Mouse (Mus musculus) limb, embryonic 10.5 days (tissue): Measurements from ENCODE around the gene Ezr. TPM values are rescaled to one million over a fixed set of nuclear protein-coding genes. Genes with fewer than 3 reads are reported as not detected.
A peak's percentile ranks its signal among the peaks of the same experiment; 100 is the strongest.
"Not testable (repeated sequence)": the region's sequence is repeated elsewhere in the genome, so short reads cannot be mapped to it uniquely, and the experiment has no call there.

Source experiments
- DNase-seq: peaks from one replicate; pipeline ENCODE4 v3.0.0-alpha.2; 2017; ENCODE audit warnings: low spot score
- H3K27ac ChIP-seq: fragments of 300-500 bp; sonication (generic); 2 replicates; pipeline ENCODE4 v1.5.1; 2016; ENCODE audit warnings: mild to moderate bottlenecking
- H3K27me3 ChIP-seq: fragments of 300-500 bp; sonication (generic); 2 replicates; pipeline ENCODE4 v1.6.1; 2016; ENCODE audit warnings: low read depth, mild to moderate bottlenecking; ENCODE audit not compliant: poor library complexity, severe bottlenecking
- H3K36me3 ChIP-seq: fragments of 300-500 bp; sonication (generic); 2 replicates; pipeline ENCODE4 v1.6.1; 2016; ENCODE audit warnings: mild to moderate bottlenecking, moderate library complexity
- H3K4me1 ChIP-seq: fragments of 300-500 bp; sonication (generic); 2 replicates; pipeline ENCODE4 v1.6.1; 2016
- H3K4me3 ChIP-seq: fragments of 300-500 bp; sonication (generic); 2 replicates; pipeline ENCODE4 v1.5.1; 2016; ENCODE audit warnings: mild to moderate bottlenecking, moderate library complexity
- H3K9me3 ChIP-seq: fragments of 300-500 bp; sonication (generic); replicated peaks from 2 replicates; pipeline ENCODE4 v1.6.1; 2016; ENCODE audit warnings: mild to moderate bottlenecking
- WGBS: fragments of 180-500 bp; shearing (Covaris S2); methylation state at CpG from one replicate; pipeline ENCODE4 v1.1.7; 2016; 5-methylcytosine and 5-hydroxymethylcytosine counted together
- polyA plus RNA-seq: library from polyadenylated mRNA; unstranded; fragments of >200 nt; fragmentation: Nextera tagmentation; extraction: Ambion mirVana; gene quantifications from 2 replicates; pipeline ENCODE4 v1.2.1, GENCODE M21; 2016

Gene Ezr
- polyA plus RNA-seq, 1 experiment from 2014 or later = 26.2 TPM

DNA sequence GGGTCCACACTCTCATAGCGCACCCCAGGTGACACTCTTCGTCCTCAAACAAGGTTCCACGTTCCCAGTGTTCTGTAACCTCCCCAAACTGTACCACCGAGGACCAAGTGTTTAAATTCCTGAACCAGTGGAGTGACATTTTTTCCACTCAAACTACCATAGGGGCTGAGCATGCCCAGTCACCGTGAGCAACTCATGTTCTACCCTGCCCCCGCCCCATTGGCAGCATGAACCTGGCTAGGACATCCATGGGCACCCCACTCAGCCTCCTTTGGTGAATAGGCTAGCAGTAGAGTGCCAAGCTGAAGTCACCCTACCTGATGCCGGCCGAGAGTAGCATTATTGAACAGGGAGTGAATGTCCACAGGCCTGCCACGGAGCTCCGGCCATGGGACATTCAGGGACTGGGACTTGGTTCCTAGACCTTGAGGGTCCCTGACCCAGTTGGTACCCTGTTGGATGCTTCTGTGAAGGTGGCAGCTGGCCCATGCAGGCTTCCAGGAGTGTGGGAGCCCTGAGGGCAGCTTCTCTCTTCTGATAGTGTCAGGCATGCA lies 49.2 kb downstream of the Ezr start:
- Histone ChIP-seq H3K9me3 (no peaks in the 10 kb centered on the region), H3K27me3 (no peaks in the 10 kb centered on the region), H3K4me3 (no peak overlapping the region), H3K27ac (no peak overlapping the region), H3K36me3 (no peaks in the 10 kb centered on the region), H3K4me1 (peaks cover 12% of the 10 kb centered on the region; the same call in 1 of the 2 replicates)
- peak; percentile 12 for DNase-seq
- WGBS = 93% methylated on average over 10 of the region's 10 CpGs

DNA sequence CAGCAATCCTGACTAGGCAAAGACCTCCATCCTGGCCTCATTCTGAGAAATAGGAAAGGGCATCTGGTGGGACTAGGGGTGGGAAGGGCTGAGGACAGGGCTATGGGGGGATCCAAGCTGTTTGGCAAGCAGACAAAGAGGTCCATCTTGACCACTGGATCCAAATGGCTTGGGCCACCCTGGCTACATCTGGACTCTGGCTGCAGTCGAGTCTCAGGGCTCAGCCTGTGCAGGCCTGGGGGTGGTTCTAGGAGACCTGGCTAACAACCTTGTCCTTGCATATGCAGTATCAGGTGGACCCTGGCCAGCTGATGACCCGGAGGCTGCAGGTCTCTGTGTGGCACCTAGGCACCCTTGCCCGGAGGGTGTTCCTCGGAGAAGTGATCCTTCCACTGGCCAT lies 49.9 kb downstream of the Ezr start:
- Histone ChIP-seq H3K9me3 (no peaks in the 10 kb centered on the region), H3K36me3 (no peaks in the 10 kb centered on the region), H3K4me3 (no peak overlapping the region), H3K27me3 (no peaks in the 10 kb centered on the region), H3K27ac (no peak overlapping the region), H3K4me1 (0 out of 2 replicates have a peak, but pooled peaks cover 11% of the 10 kb centered on the region)
- WGBS = 95% methylated on average over 4 of the region's 4 CpGs
- DNase-seq = peak; percentile 12

DNA sequence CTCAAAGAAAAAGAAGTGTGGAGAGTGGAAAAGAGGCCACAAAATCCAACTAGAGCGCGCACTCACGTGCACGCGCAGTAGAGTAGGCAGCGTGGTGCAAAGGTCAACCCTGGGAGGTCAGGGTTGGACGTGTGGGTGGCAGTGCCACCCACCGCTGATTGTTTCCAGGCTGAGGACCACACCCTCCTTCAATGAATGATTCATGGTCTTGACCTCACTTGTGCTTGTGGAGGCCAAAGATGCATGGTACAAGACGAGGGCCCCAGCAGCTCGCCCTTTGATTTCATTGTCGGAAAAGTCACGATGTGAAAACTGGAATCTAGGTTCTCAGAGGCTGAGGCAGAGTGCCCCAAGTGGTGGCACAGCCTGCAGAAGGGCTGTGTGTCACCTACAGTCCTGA lies 51.0 kb downstream of the Ezr start:
- peak; percentile 21 for DNase-seq
- Histone ChIP-seq H3K4me3 (no peak overlapping the region), H3K36me3 (no peaks in the 10 kb centered on the region), H3K27me3 (no peaks in the 10 kb centered on the region), H3K4me1 (0 out of 2 replicates have a peak, but pooled peaks cover 6% of the 10 kb centered on the region), H3K27ac (no peak overlapping the region), H3K9me3 (no peaks in the 10 kb centered on the region)
- 89% methylated on average over 12 of the region's 12 CpGs for WGBS

DNA sequence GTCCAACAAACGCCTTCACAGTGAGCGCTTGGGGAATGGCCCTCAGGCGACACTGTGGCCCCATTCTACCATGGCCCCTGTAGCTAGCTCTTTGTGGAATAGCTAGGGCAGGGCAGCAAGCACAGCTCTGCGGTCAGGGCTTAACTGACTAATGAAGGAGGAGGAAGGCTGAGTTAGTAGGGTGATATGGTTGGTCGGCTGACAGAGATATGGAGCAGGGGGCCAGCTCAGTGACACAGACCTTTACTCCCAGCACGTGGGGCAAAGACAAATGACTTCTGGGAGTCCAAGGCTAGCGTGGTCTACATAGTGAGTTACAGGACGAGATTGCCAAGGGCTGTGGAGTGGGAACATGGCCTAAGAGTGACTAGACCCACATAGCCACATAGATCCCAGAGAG lies 51.5 kb downstream of the Ezr start:
- H3K9me3 ChIP-seq = no peaks in the 10 kb centered on the region
- peak; percentile 20 for DNase-seq
- H3K4me1 ChIP-seq = 0 out of 2 replicates have a peak, but pooled peaks cover 6% of the 10 kb centered on the region
- H3K27me3 ChIP-seq = no peaks in the 10 kb centered on the region
- no peak overlapping the region for H3K27ac ChIP-seq
- WGBS = 74% methylated on average over 8 of the region's 8 CpGs
- H3K36me3 ChIP-seq = no peaks in the 10 kb centered on the region
- no peak overlapping the region for H3K4me3 ChIP-seq

DNA sequence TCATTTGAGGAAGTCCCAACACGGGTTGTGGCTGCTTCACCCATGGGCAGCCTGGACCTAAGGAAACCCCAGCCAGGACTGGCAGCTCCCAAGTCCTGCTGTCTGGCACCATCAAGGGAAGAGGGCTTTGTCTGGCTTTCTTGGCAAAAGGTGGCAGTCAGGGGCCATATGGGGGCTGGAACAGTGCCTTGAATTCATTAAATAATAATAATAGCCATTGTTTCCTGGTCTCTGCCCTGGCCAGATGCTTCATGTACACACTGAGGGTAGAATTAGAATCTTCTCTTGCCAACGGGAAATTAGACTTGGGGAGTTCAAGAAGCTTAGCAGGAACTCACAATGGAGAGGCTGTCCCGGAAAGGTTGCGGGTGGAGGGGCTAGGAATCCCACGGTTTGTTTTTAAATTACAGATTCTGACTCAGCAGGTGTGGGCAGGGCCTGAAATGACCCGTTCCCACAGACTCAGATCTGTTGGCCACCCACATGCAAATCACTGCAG lies 53.3 kb downstream of the Ezr start:
- no peaks in the 10 kb centered on the region for H3K9me3 ChIP-seq
- no peaks in the 10 kb centered on the region for H3K36me3 ChIP-seq
- H3K27me3 ChIP-seq = no peaks in the 10 kb centered on the region
- WGBS = 45% methylated on average over 6 of the region's 6 CpGs
- peak; percentile 26 for DNase-seq
- H3K4me3 ChIP-seq = no peak overlapping the region
- 0 out of 2 replicates have a peak, but pooled peaks cover 6% of the 10 kb centered on the region for H3K4me1 ChIP-seq
- H3K27ac ChIP-seq = no peak overlapping the region

DNA sequence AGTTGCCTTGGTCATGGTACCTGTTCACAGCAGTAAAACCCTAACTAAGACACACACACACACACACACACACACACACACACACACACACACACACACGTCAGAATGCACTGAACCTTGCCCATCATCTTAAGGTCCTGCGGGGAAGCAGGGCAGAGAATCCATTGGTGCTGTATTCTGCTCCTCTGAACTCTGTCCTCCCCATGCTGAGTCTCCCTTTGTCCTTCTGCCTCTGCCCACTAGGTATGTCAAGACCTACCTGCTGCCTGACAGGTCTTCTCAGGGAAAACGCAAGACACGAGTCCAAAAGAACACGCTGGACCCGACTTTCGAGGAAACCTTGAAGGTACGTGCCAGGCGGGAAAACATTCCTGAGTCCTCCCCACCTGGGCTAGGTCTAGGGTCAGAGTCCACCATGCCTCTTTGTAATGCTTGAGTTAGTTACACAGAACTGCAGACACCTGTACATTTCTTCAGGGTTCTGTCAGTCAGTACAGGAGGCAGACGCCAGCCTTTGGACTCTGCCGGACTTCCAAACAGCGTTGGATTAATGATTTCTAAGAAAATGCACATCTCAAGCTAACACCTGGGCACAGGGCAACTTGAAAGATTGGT lies 54.5 kb downstream of the Ezr start:
- Histone ChIP-seq H3K4me3 (no peak overlapping the region), H3K27ac (no peak overlapping the region), H3K4me1 (0 out of 2 replicates have a peak, but pooled peaks cover 6% of the 10 kb centered on the region), H3K27me3 (no peaks in the 10 kb centered on the region), H3K36me3 (no peaks in the 10 kb centered on the region), H3K9me3 (no peaks in the 10 kb centered on the region)
- DNase-seq = no peak
- 94% methylated on average over 12 of the region's 12 CpGs for WGBS

DNA sequence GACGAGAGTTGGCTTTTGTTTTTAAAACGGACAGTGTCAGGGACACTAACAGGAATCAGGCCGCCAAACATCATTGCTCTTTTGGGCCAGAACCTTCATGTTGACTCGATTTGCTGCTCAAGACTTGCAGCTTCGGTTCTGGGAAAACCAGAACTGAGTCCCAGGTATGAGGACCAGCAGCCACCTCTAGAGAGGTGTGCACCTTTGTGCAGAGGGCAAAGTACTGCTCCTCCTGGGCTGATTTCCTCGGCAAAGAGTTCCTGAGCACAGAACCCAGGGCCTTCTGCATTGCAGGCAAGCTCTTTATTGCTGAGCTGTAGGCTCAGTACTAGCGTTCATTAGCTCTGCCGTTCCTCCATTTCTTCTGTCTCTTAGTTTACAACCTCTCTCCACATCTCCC lies 68.6 kb downstream of the Ezr start:
- WGBS = 84% methylated on average over 7 of the region's 8 CpGs
- not testable (repeated sequence) for H3K27ac ChIP-seq, H3K27me3 ChIP-seq, H3K9me3 ChIP-seq, DNase-seq, H3K4me3 ChIP-seq, H3K36me3 ChIP-seq, H3K4me1 ChIP-seq

DNA sequence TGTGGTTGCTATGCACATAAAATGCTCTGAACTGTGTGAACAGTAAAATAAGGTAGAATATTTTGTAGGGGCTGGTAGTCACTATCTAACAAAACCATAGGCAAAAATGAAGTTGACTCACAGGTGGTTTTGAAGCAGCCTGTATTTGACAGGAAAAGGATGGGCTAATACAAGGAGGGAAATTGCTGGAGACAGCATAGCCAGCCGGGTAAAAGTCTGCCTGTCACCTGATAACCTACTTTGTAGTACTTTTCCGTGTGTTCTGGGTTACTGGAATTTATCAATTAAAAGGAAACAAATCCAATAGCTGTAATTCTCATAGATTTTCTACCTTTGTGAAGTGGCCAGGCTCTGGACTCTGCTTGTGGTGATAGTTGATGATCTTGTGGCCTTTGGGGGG lies 69.1 kb downstream of the Ezr start:
- 76% methylated on average over 2 of the region's 2 CpGs for WGBS
- H3K36me3 ChIP-seq, DNase-seq: not testable (repeated sequence)

DNA sequence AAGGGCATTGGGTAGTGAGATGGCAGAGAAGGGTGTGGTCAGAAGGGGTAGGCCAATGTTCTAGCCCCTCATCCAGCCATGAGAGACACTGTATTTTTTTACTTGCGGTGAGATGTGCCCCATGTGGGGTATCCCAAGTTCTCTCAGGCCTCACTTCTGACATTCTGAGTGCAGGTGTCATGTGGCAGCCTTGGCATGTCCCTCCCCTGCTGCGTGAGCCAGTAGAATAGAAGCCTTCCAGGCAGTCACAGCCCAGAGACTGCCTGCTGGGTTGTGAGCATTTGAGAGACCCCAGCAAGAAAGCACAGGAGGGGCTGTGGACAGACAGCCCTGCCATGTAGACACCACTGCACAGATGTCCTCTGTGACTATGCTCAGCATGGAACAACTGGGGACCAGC lies 74.4 kb downstream of the Ezr start:
- H3K27ac ChIP-seq, H3K36me3 ChIP-seq, H3K27me3 ChIP-seq, DNase-seq, H3K4me3 ChIP-seq, H3K4me1 ChIP-seq, H3K9me3 ChIP-seq: not testable (repeated sequence)
- WGBS = 76% methylated on average over 2 of the region's 2 CpGs

More for the DNA sequence above, 69.1 kb downstream of the Ezr start:
- not testable (repeated sequence) for H3K9me3 ChIP-seq, H3K4me1 ChIP-seq, H3K27ac ChIP-seq, H3K27me3 ChIP-seq, H3K4me3 ChIP-seq

DNA sequence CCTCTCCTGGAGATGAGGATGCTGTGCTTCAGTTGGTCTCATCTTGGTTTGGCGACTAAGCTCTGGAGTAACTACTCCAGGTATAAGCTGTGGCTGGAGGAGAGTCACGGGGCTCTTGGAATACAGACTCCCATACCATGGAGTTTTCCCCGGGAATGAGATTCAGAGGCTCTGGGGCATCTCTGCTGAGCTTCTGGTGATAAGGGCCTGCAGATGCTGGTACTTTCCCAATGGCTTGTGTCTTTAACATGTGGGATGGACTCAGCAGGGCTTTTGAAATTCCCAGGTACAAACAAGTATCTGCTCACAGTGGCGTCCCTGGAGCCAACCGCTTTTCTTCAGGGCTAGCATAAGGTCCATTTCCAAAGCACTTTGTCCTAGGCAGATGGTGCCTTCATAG lies 75.2 kb downstream of the Ezr start:
- DNase-seq, H3K4me3 ChIP-seq, H3K27ac ChIP-seq, H3K36me3 ChIP-seq, H3K27me3 ChIP-seq, H3K4me1 ChIP-seq, H3K9me3 ChIP-seq: not testable (repeated sequence)
- 87% methylated on average over 5 of the region's 5 CpGs for WGBS

DNA sequence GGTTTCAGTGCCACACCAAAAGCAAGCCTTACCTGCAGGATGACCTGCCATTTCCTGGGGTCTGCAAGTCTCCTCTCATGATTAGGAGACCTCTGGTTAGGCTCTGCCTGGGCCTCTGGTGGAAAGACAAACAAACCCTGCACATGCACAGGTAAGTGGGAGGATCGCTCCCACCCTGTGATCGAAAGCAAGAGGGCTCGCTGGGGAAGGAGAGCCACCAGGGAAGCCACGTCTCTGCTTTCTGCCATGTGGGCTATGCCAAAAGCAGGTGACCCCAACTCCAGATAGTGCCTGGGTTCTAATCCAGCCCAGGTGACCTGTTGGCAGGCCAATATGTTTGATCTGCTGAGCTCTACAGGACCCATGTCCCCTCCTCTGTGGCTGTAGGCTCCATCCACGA lies 76.1 kb downstream of the Ezr start:
- not testable (repeated sequence) for H3K27ac ChIP-seq, H3K4me3 ChIP-seq, H3K27me3 ChIP-seq, H3K9me3 ChIP-seq, DNase-seq, H3K4me1 ChIP-seq, H3K36me3 ChIP-seq
- WGBS = 96% methylated on average over 5 of the region's 5 CpGs

DNA sequence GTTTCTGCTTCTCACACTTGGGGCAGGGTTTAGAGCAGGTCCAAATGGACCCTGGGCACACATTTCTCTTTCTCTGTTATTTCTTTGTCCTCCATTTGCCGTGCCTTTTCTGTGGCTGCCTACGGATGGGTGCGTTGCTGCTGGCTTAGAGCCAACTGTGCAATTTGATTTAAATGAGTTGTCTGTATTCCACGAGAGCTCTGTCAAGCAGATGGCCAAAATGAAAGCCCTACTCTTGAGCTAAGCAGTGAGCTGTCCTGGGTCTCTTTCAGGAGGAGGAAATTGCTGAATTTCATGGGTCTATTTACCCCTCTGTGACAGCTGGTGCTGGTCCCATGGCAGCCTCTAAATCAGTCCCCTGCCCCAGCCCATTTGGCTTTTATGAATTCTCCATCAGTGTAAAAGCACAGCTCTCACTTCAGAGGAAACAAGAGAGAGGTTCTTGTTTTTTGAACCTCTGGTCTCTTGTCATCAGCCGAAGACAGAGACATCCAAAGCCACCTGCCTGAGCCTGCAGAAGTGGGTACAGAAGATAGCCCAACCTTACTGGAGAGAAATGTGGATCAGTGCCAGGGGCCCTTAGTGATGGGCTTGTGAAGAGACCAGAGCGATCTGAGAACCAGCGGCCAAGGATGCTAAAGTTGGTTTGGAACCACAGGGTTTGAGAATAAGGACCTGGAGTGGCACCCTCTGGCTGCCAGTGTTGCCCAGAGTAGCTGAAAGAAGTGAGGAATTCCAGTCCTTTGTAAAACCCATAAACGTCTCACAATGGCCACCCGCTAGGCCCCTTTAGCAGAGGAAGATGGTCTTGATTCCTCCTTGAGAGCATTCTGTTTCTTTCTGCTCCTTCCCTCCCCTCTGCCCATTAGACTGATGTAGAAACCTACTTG lies 79.0 kb downstream of the Ezr start:
- 81% methylated on average over 9 of the region's 9 CpGs for WGBS
- not testable (repeated sequence) for H3K4me1 ChIP-seq, H3K36me3 ChIP-seq, H3K9me3 ChIP-seq, H3K27ac ChIP-seq, DNase-seq, H3K27me3 ChIP-seq, H3K4me3 ChIP-seq

DNA sequence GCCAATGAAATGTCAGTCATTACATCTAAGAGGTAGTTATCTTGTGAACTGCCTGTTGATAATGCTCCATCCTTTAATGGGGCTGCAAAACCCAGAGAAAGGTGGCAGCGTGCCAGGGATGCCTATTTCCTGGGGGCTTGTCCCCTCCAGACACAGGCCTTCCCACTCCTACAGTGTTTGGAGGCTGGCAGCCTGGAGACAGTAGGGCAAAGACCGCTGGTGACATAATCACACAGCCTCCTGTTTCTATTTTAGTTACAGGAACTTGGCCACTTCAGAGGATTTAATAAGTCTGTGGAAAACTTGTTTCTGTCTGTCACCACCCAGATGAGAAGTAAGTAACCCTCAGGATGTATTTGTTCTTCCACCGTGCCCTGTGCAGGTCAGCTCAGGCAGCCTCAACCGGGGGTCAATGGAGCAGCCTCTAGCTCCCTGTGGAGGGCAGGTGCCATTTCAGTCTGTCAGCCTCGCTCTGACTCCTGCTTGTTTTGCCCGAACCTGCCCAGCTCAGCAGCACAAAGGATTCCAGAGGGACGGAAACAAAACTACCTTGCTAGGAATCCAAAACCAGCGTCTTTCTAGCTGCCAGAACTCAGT lies 79.9 kb downstream of the Ezr start:
- not testable (repeated sequence) for H3K27ac ChIP-seq, DNase-seq, H3K4me3 ChIP-seq, H3K36me3 ChIP-seq, H3K9me3 ChIP-seq, H3K27me3 ChIP-seq, H3K4me1 ChIP-seq
- WGBS = 72% methylated on average over 2 of the region's 8 CpGs
